Mouse (Mus musculus) left cerebral cortex, postnatal 25 days (tissue): ENCODE results near the gene Cald1. TPM values are rescaled to one million over a fixed set of nuclear protein-coding genes. Genes with fewer than 3 reads are reported as not detected.

ENCODE experiments used
- DNase-seq, 2 experiments: peaks; one replicate each; pipeline ENCODE4 v3.0.0; 2022; ENCODE audit warnings: low spot score in 2 of 2, mixed read lengths in 1 of 2
- intact Hi-C: fragments of 180-260 bp; cut with DNase I; formaldehyde crosslinking; loops from one replicate; pipeline ENCODE4 v1.15.1; 2025
- total RNA-seq, 2 experiments: library from RNA; stranded (reverse); gene quantifications; 2 replicates each; pipeline ENCODE4 v1.2.3; 2021

Gene Cald1
- total RNA-seq = 10 to 100 TPM; 18.4 to 22.0 TPM

- intact Hi-C loops = no loop called here
- no peak for DNase-seq
Measured at GRCm38 (mm10) chr6:34598121-34599065, at the start of gene Cald1. TSS of gene Cald1 (plus strand) at chr6:34598500.

GRCm38 (mm10) chr6:34549017-34549416 is 49.3 kb upstream of the Cald1 start:
- intact Hi-C loops = no loop called here
- peak in 1 of 2 experiments; percentile 19 for DNase-seq

GRCm38 (mm10) chr6:34552489-34553157 is 45.7 kb upstream of the Cald1 start:
- intact Hi-C loops = no loop called here
- no peak for DNase-seq

- intact Hi-C loops = no loop called here
- no peak for DNase-seq
Measured at GRCm38 (mm10) chr6:34554291-34554997, 43.9 kb upstream of the Cald1 start.

GRCm38 (mm10) chr6:34559521-34559920 is 38.8 kb upstream of the Cald1 start:
- intact Hi-C loops = no loop called here
- no peak for DNase-seq

GRCm38 (mm10) chr6:34565176-34565880 is 33.0 kb upstream of the Cald1 start:
- DNase-seq = no peak
- intact Hi-C loops = no loop called here

GRCm38 (mm10) chr6:34567298-34567697 is 31.0 kb upstream of the Cald1 start:
- intact Hi-C loops = no loop called here
- no peak for DNase-seq

- DNase-seq = no peak
- intact Hi-C loops = no loop called here
Measured at GRCm38 (mm10) chr6:34579504-34580068, 18.7 kb upstream of the Cald1 start.

- intact Hi-C loops = no loop called here
Measured at GRCm38 (mm10) chr6:34583365-34583764, 14.9 kb upstream of the Cald1 start.

GRCm38 (mm10) chr6:34588066-34588465 is 10.2 kb upstream of the Cald1 start:
- peak; percentile 7 to 85 for DNase-seq

More at GRCm38 (mm10) chr6:34583365-34583764, 14.9 kb upstream of the Cald1 start:
- no peak for DNase-seq

GRCm38 (mm10) chr6:34590716-34591115 is 7.6 kb upstream of the Cald1 start:
- no peak for DNase-seq
- intact Hi-C loops = no loop called here

More at GRCm38 (mm10) chr6:34588066-34588465, 10.2 kb upstream of the Cald1 start:
- intact Hi-C loops = no loop called here

- intact Hi-C loops = no loop called here
Measured at GRCm38 (mm10) chr6:34593353-34593752, 4.9 kb upstream of the Cald1 start.

GRCm38 (mm10) chr6:34597316-34597715 is 984 bp upstream of the Cald1 start:
- no peak for DNase-seq
- intact Hi-C loops = no loop called here

More at GRCm38 (mm10) chr6:34593353-34593752, 4.9 kb upstream of the Cald1 start:
- DNase-seq = no peak

- intact Hi-C loops = no loop called here
- DNase-seq = no peak
Measured at GRCm38 (mm10) chr6:34599171-34599570, 871 bp downstream of the Cald1 start.

GRCm38 (mm10) chr6:34599631-34600111 is 1.4 kb downstream of the Cald1 start:
- intact Hi-C loops = no loop called here
- no peak for DNase-seq

GRCm38 (mm10) chr6:34600850-34601249 is 2.5 kb downstream of the Cald1 start:
- intact Hi-C loops = no loop called here
- no peak for DNase-seq

- no peak for DNase-seq
- intact Hi-C loops = no loop called here
Measured at GRCm38 (mm10) chr6:34602091-34602490, 3.8 kb downstream of the Cald1 start.

GRCm38 (mm10) chr6:34606407-34606806 is 8.1 kb downstream of the Cald1 start:
- intact Hi-C loops = no loop called here
- no peak for DNase-seq

GRCm38 (mm10) chr6:34608603-34609002 is 10.3 kb downstream of the Cald1 start:
- intact Hi-C loops = no loop called here
- no peak for DNase-seq
